Mouse (Mus musculus) embryo, embryonic 10.5 days (tissue): Measurements from ENCODE around the gene Bcr.
A peak's percentile ranks its signal among the peaks of the same experiment; 100 is the strongest.

Experiments
- DNase-seq: peaks from one replicate; pipeline ENCODE4 v3.0.0-alpha.2; 2015; ENCODE audit warnings: low spot score

Bcr gene

GRCm38 (mm10) chr10:75134861-75135517 lies 74.6 kb downstream of the Bcr start:
- no peak for DNase-seq

GRCm38 (mm10) chr10:75135518-75136162 lies 75.2 kb downstream of the Bcr start:
- no peak for DNase-seq

DNA sequence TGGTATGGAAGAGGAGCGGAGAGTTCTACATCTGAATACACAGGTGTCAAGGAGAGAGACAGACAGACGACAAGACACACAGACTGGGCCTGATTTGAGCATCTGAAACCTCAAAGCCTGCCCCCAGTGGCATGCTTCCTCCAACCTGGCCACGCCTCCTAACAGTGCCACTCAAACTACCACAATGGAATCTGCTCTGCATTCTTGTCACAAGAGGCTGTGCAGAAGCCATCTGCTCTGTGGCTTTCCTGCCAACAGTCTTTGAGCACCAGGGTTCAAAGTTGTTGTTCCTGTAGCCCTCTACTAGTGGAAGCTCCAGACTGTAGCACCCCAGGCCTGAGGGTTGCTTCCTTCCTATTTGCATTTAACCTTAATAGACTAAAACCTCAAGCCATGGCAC lies 76.8 kb downstream of the Bcr start:
- no peak for DNase-seq

- DNase-seq = no peak
Measured at GRCm38 (mm10) chr10:75145221-75145620, 84.8 kb downstream of the Bcr start.

DNA sequence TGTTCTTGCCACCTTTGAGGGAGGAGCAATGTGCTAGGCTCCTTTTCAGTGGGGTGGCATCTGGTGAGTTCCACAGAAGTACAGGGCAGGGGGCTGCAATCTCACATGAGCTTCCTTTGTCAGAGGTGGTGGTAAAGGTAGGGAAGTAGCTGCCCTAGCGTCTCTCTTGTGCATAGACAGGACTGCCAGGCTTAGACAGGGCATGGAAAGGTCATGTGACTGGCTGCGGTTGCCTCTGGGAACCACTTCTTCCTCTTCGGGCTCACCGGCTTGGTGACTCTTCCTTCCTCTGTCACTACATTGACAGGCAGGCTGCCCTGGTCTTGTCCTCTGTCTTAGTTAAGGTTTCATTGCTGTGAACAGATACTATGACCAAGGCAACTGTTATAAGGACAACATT lies 85.6 kb downstream of the Bcr start:
- DNase-seq = no peak

DNA sequence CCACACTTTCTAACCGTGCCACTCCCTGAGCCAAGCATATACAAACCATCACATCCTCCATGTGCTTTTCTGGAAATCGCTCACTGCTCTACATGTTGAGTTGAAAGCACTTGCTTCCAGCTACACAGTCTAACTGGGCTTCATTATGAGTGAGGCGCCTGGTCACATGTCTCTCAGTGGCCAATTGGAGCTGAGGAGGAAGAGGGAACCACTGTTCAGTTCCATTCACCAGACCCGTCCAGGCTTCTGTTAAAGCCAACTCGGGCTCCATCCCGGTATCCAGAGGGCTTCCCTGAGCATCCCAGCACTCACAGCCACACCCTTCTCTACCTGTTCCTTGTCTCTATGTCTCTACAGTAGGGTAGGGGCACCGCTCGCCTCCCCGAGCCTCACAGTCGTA lies 86.2 kb downstream of the Bcr start:
- no peak for DNase-seq

DNA sequence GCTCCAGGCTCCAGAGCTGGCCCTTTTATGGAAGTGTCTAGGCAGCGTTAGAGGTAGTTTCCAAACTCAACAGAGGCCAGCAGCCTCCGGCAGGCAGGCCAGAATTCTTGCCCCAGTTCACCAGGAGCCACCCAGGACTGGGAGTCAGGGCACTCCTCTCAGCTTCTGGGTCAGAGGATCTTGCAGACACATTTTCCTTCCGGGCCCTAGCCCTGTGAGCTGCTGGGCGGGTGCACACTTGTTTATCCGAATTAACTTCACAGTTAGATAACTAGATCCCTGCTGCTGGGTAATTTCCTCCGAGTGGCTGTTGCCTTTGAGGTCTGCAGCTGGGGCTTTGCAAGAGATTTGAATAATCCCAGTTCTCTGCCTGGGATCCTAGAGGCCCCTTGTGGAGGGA lies 87.9 kb downstream of the Bcr start:
- no peak for DNase-seq

DNA sequence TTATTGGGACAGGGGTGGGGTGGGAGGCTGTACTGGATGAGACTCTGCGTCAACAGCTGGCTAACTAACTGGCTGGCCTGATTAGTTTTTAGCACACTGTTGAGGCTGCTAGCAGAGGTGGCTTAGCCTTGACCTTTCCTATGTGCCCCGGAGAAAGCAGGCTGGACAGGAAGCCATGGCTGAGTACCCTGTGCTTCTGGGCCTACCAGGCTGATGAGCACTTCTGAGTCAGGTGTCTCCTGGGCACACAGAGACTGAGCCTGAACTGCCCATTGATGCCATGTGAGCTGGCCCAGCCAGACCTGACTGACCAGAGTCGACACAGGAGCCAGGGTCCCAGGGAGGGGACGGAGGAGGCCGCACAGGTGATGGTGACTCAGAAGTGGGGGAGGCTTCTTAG lies 90.0 kb downstream of the Bcr start:
- DNase-seq = no peak

GRCm38 (mm10) chr10:75151311-75151710 lies 90.9 kb downstream of the Bcr start:
- DNase-seq = peak; percentile 93

- peak; percentile 42 for DNase-seq
Measured at GRCm38 (mm10) chr10:75156835-75157234, 96.4 kb downstream of the Bcr start.

- DNase-seq = no peak
Measured at GRCm38 (mm10) chr10:75157713-75158112, 97.3 kb downstream of the Bcr start.

GRCm38 (mm10) chr10:75158356-75158755 lies 98.0 kb downstream of the Bcr start:
- DNase-seq = no peak

- no peak for DNase-seq
Measured at GRCm38 (mm10) chr10:75160171-75160900, 99.9 kb downstream of the Bcr start.

DNA sequence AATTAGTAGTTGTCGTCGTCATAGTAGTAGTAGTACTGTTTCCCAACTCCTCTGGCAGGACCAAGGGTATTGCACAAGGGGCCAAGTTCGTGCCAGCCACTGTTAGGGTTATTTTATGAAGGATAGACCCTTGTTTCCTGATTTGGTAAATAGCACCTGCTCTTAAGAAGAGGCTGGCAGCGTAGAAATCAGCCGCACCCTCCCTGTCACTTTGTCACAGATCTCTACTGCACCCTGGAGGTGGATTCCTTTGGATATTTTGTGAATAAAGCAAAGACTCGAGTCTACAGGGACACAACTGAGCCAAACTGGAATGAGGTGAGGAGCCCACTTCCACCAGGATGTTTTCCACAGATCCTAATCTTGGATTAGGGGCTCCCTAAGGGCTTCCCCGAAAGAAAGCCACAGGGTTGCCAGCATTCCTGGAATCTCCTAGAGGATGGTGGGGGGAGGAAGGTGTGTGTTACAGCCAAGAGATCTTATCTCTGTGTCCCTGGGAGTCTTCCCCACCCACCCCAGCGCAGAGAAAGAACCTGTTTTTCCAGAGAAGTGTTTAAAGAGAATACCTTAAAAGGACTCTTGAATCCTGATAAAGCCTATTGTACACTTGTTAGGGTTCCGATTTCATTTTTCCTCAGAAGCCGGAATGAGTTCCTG lies 105.6 kb downstream of the Bcr start:
- no peak for DNase-seq

DNA sequence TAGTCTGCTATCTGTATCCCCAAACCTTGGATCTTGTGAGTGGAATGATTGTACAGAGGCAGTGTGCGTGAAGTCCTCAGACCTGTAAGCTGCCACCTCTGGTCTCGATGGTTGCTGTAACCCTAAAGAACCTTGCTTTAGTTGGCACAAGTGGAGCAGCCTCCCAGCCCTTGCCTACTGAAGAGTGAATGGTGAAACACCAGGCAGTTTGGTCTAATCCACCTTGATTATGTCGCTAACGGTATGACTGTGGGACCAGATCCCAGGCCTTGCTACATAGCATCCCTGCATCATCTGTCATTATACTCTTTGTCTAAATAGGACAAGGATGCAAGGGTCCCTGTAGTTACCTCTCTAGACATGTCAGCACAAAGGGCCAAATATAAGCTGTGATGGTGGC lies 106.2 kb downstream of the Bcr start:
- DNase-seq = no peak

GRCm38 (mm10) chr10:75170207-75170850 lies 109.9 kb downstream of the Bcr start:
- peak; percentile 16 for DNase-seq

DNA sequence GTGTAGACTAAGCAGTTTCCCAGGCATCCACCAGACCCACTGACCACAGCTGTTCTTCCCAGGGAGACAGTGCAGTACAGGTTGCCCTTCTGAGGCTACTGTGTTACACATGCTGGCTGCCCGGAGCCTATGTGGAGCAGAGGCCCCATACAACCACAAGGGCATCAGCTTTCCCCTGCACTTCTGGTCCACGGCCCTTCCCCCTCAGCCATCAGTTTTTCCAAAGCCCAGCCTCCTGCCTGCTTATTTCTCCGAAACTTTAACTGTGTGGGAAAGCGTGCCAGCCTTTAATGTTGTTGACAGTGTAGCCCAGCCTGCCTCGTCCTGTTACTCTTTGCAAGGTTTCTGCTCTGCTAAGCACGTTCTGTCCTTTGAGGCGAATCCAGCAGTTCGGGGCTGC lies 112.7 kb downstream of the Bcr start:
- no peak for DNase-seq

GRCm38 (mm10) chr10:75173712-75174111 lies 113.3 kb downstream of the Bcr start:
- no peak for DNase-seq

- DNase-seq = peak; percentile 8
Measured at GRCm38 (mm10) chr10:75176494-75176893, 116.1 kb downstream of the Bcr start.

DNA sequence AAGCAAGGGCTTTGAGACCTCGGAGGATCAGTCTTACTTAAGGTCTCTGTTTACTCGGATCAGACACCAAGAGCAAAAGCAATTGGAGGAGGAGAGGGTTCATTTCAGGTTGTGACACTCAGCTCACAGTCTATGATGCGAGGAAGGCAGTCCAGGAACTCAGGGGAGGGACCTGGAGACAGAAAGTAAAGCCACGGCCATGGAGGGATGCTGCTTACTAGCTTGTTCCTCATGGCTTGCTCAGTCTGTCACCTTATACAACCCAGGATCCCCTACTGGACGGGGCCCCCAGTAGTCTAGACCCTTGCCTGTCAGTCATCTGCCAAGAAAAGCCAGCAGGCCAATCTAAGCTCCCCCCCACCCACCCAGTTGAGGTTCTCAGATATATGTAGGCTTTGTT lies 118.5 kb downstream of the Bcr start:
- no peak for DNase-seq

DNA sequence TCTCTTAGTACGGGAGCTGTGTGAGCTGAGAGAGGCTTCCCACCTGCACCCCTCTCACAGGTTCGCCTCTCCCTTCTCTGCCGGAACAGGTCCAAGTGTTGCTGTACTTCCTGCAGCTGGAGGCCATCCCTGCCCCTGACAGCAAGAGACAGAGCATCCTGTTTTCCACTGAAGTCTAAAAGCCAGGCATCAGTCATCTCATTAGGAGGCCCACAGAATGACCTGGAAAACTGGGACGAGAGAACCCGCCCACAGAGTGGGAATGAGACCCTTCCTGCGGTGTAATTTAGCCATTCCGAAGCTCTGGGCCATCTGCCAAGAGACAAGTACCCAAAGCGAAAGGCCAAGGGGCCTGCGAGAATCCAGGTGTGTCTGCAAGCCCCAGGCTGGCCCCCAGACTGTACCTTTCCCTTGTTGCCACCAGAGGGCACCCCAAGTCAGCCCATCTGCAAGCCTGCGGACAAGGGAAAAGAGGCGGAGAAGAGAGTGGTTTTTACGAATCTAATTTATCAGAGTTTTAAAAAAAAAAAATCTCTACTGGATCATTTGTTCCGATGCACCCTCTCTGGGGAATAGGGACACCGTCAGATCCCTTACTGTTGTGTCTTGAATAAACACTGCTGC lies 121.9 kb downstream of the Bcr start:
- peak; percentile 78 for DNase-seq

- no peak for DNase-seq
Measured at GRCm38 (mm10) chr10:75184826-75185225, 124.4 kb downstream of the Bcr start.
